9 mouse cellular contexts compared by ENCODE assay signal in genomic region chr4:47128515-47128914, GRCm38 (mm10). TPM values are rescaled to one million over a fixed set of nuclear protein-coding genes. Genes with fewer than 3 reads are reported as not detected.
DNase-seq lines count a peak whose midpoint lies in the region; ATAC-seq and TF ChIP-seq lines count a peak whose summit lies in the region.
"Had no signal": no experiment of that assay in that cellular context is flagged by ENCODE, and none has a peak within 500 bp of the region (broad histone marks: within the 10 kb centered on the region; RNA-seq: fewer than 3 reads in every experiment).

No protein-coding gene starts in this region.

- peaks cover 9% of the 10 kb centered on the region for H3K9me3 ChIP-seq in CH12.LX (replicated peaks; ENCODE audit: low read length)
- no peaks in the 10 kb centered on the region for H3K9me3 ChIP-seq in hindbrain, embryonic 11.5 days (ENCODE audit: control insufficient read depth, low read length)
- H3K9me3 ChIP-seq: embryonic facial prominence, embryonic 15.5 days had no signal

- TF ChIP-seq CTCF in CH12.LX (conservative IDR thresholded peaks at IDR 0.05 in 1 of 2, IDR thresholded peaks at IDR 0.05 in 1 of 2; ENCODE audit: low read depth in 2 of 2, low read length in 2 of 2) = peak in 1 of 2 experiments; percentile 45; a peak in 2 of 4 replicates

- no peak overlapping the region for H3K4me3 ChIP-seq in CH12.LX (replicated peaks in 1 of 3; ENCODE audit: low read depth in 2 of 3, low read length in 2 of 3, poor library complexity in 1 of 3)
- H3K4me3 ChIP-seq in hindbrain, embryonic 11.5 days (ENCODE audit: low read depth, low read length) = no peak overlapping the region
- H3K4me3 ChIP-seq: embryonic facial prominence, embryonic 15.5 days had no signal

- TF ChIP-seq EP300 in CH12.LX (IDR thresholded peaks at IDR 0.05; ENCODE audit: low read length) = no peak

- no peak overlapping the region for H3K4me2 ChIP-seq in CH12.LX (ENCODE audit: insufficient read depth, low read depth, poor library complexity, severe bottlenecking)
- H3K4me2 ChIP-seq in hindbrain, embryonic 11.5 days (replicated peaks; ENCODE audit: low read depth, low read length) = no peak overlapping the region
- H3K4me2 ChIP-seq: embryonic facial prominence, embryonic 15.5 days had no signal

- in situ Hi-C loops in CH12.LX (cut with MboI; ENCODE audit: low pct_ligation_motif_present, low pct_unique_long_range_greater_than_20kb, low sequenced_read_pairs) = loop anchor here (10.0 kb wide), 2 partner anchors 226 to 256 kb away; partner anchors contain the start of gene Tgfbr1

- peak; percentile 40 for TF ChIP-seq RAD21 in CH12.LX (IDR thresholded peaks at IDR 0.05; ENCODE audit: low read depth, low read length)

- H3K9ac ChIP-seq in CH12.LX (ENCODE audit: insufficient read depth, low read depth) = no peak overlapping the region
- H3K9ac ChIP-seq in hindbrain, embryonic 11.5 days (ENCODE audit: low read depth, low read length) = no peak overlapping the region
- H3K9ac ChIP-seq: embryonic facial prominence, embryonic 15.5 days had no signal

- H3K27ac ChIP-seq in CH12.LX (ENCODE audit: insufficient read depth, low read depth) = no peak overlapping the region
- H3K27ac ChIP-seq in hindbrain, embryonic 11.5 days (ENCODE audit: low read depth, low read length) = no peak overlapping the region
- H3K27ac ChIP-seq: embryonic facial prominence, embryonic 15.5 days had no signal

- intact Hi-C loops in heart, postnatal 10 days (cut with DNase I) = loop anchor here (1.0 to 2.0 kb wide), 2 partner anchors 80 to 127 kb away; partner anchors contain the start of gene Col15a1

- no peaks in the 10 kb centered on the region for H3K79me2 ChIP-seq in CH12.LX (replicated peaks; ENCODE audit: control insufficient read depth, extremely low read depth, insufficient read depth, poor library complexity, severe bottlenecking)

- 84% methylated on average over 7 of the region's 7 CpGs for WGBS in hindbrain, embryonic 11.5 days

- dilution Hi-C loops in CH12.LX (cut with MboI; ENCODE audit: extremely low pct_ligation_motif_present, extremely low pct_unique_long_range_greater_than_20kb, low sequenced_read_pairs) = no loop called here

- no peak for TF ChIP-seq POLR2A in CH12.LX (IDR thresholded peaks at IDR 0.05; ENCODE audit: low read depth, low read length)

- peaks cover 0 to 19% of the 10 kb centered on the region in 2 experiments for H3K36me3 ChIP-seq in CH12.LX (replicated peaks in 1 of 2; ENCODE audit: control insufficient read depth in 1 of 2, insufficient read depth in 1 of 2, low read length in 1 of 2)
- no peaks in the 10 kb centered on the region for H3K36me3 ChIP-seq in hindbrain, embryonic 11.5 days (ENCODE audit: control insufficient read depth, insufficient read depth, low read length)
- H3K36me3 ChIP-seq: embryonic facial prominence, embryonic 15.5 days had no signal

- H3K4me1 ChIP-seq in CH12.LX (ENCODE audit: control insufficient read depth in 1 of 2, insufficient read depth in 2 of 2) = peaks cover 0 to 52% of the 10 kb centered on the region in 2 experiments; a peak in 2 of 4 replicates
- no peaks in the 10 kb centered on the region for H3K4me1 ChIP-seq in hindbrain, embryonic 11.5 days (replicated peaks; ENCODE audit: control insufficient read depth, insufficient read depth, low read length)

- DNase-seq in heart, postnatal 10 days = peak; percentile 54 to 58
- no peak for DNase-seq in heart, adult 11 months
- no peak for DNase-seq in CH12.LX (ENCODE audit: extremely low read depth)
- peak; percentile 54 for DNase-seq in adrenal gland, postnatal 14 days
- DNase-seq in layer of hippocampus, postnatal 10 days (ENCODE audit: low spot score in 2 of 2) = peak; percentile 40 to 53
- no peak for DNase-seq in embryo, embryonic 10.5 days (ENCODE audit: low spot score)
- no peak for DNase-seq in right cerebral cortex, postnatal 36 days (ENCODE audit: low spot score in 2 of 2)
- no peak for DNase-seq in hindbrain, embryonic 11.5 days (ENCODE audit: low spot score)

- H3K27me3 ChIP-seq in CH12.LX (replicated peaks) = no peaks in the 10 kb centered on the region
- H3K27me3 ChIP-seq in hindbrain, embryonic 11.5 days (ENCODE audit: control insufficient read depth, insufficient read depth, low read length) = no peaks in the 10 kb centered on the region
- H3K27me3 ChIP-seq: embryonic facial prominence, embryonic 15.5 days had no signal

- no peak for ATAC-seq in hindbrain, embryonic 11.5 days (ENCODE audit: low FRiP score)

TF ChIP-seq in CH12.LX, 34 proteins besides CTCF, POLR2A, EP300 and RAD21:
- TF ChIP-seq MAZ (IDR thresholded peaks at IDR 0.05; ENCODE audit: low read depth, low read length) (no peak), KAT2A (IDR thresholded peaks at IDR 0.05; ENCODE audit: insufficient replicate concordance, low read length) (no peak), JUN (IDR thresholded peaks at IDR 0.05; ENCODE audit: insufficient read depth, low read depth, low read length) (no peak), SMC3 (IDR thresholded peaks at IDR 0.05; ENCODE audit: low read depth, low read length) (peak; percentile 30; the same call in 1 of the 2 replicates)

RNA-seq across cellular contexts. Expression of gene Galnt12, which starts 36.8 kb away (rescaled TPM):
- under 1 TPM; 0.62 to 0.96 TPM for total RNA-seq in heart, postnatal 10 days (2021)
- total RNA-seq in CH12.LX (2012; rRNA removed) (15.8 and 17.7 TPM in 2 replicates), CH12.LX (2014; rRNA removed) (14.7 and 16.1 TPM in 2 replicates)
- polyA plus RNA-seq in CH12.LX (2012; ENCODE audit: insufficient read length, low read depth) = 16.4 and 18.6 TPM in 2 replicates
- 0.74 and 1.7 TPM in 2 replicates for total RNA-seq in adrenal gland, postnatal 14 days (2021)
- total RNA-seq in layer of hippocampus, postnatal 10 days (2021) = 1 to 10 TPM in 1 of 2 experiments, under 1 TPM in 1; 0.60 to 1.0 TPM
- polyA plus RNA-seq in hindbrain, embryonic 11.5 days (2014; fragmentation: Nextera tagmentation; extraction: Ambion mirVana) = 2.7 and 2.8 TPM in 2 replicates

Comparison
In these comparisons a context has a peak if more than half of its experiments do, and no peak if none do; other contexts are left out.
1. DNase-seq: peak in heart, postnatal 10 days (2 of 2), adrenal gland, postnatal 14 days (single experiment) and layer of hippocampus, postnatal 10 days (2 of 2); none in heart, adult 11 months (single experiment), CH12.LX (single experiment), embryo, embryonic 10.5 days (single experiment), right cerebral cortex, postnatal 36 days (0 of 2) and hindbrain, embryonic 11.5 days (single experiment).